Mouse (Mus musculus) heart, postnatal 0 days (tissue): Measurements from ENCODE around the gene Tcl1b1.

Experiments
- CTCF ChIP-seq: IDR thresholded peaks from 2 replicates; pipeline ENCODE4 v1.5.1; 2016; ENCODE audit warnings: antibody characterized with exemption, control low read depth, low read depth
- EP300 ChIP-seq: IDR thresholded peaks from 2 replicates; pipeline ENCODE4 v1.6.1; 2016; ENCODE audit warnings: antibody characterized with exemption, low read depth

GRCm38 (mm10) chr12:105158842-105159241 is 648 bp upstream of the Tcl1b1 start:
- TF ChIP-seq EP300 (no peak), CTCF (no peak)
